Mouse (Mus musculus) NIH3T3 (cell line): Measurements from ENCODE around the gene Gm47289.
A peak's percentile ranks its signal among the peaks of the same experiment; 100 is the strongest.

ENCODE experiments used
- DNase-seq: peaks from one replicate; pipeline ENCODE4 v3.0.0-alpha.2; 2012; ENCODE audit warnings: low read depth

Gm47289 gene

DNA sequence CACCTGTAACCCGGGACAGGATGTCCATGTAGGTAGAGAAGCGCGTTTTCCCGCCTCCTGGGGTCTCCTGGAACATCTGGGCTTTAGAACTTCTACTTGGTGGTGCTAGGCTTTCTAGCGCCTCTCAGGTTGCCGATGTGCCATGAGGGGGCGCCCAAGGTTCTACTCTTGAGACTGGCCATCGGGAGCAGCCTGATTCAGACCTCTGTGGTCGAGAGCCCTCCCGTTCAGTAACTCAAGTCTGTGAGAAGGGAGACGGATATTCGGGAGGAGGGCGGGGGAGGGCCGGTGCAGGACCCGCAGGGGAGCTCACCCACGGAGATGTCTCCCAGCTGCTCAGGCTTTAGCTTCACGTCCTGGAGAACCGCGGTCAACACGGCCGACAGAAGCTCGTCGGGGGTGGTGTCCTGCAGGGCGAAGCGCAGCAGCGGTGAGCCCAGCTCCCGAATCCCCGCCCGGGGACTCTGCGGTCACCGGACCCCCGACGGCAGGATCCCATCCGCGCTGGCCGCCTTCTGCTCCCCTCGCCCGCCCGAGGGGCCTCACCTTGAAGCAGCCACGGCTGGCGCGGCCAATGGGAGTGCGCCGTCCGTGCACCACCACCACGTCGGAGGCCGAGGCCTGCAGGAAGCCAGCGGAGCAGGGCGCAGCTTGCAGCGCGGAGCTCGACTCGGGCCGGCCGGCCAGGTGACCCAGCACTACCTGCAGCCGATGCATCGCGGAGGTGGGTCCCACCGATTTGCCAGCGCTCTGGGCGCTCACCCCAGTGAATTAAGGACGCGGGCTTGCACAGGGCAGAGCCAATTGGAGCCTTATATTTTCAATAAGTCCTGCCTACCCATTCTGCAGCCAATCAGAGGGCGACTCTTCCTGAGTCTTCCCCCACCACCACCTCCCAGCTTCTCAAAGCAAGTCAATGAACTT is 2.4 kb upstream of the Gm47289 start, which contains the start of gene Acaa1b:
Acaa1b (minus strand) TSS at position 816 of the 924 bp plus-strand sequence.
- peak; percentile 84 for DNase-seq

DNA sequence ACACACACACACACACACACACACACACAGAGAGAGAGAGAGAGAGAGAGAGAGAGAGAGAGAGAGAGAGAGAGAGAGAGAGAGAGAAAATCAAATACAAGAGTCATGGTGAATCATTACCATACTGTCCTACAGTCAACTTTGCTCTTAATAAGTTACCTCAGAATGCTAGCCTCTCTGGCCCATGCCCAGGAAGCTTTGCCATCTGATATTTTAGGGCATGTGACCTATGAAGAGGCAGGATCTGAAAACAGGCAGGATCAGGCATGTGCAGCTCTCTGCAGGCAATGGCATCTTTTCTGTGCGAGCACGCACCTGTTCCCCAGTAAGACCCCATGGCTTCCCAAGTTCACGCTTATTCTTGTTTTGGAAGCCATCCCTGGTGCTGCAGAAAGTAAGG is 1.7 kb downstream of the Gm47289 start:
- DNase-seq: no peak

DNA sequence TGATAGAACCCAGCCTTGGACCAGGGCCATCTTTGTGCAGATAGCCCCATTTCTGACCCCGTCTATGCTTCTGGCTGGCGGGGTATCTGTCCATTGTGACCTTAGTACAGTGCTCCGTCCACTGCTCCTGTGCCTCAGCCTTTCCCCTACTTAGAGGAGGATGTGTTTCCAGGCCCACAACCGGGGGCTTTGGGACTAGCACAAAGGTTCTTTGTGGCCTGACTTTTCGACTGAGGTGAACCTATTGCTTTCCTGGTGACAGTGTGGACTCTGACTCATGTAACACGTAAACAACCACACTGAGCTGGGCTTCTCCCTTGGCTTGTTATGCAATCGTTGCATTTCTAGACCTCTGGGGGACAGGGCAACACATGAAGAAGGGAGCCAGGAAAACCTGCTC is 5.8 kb downstream of the Gm47289 start:
- DNase-seq: peak; percentile 3

DNA sequence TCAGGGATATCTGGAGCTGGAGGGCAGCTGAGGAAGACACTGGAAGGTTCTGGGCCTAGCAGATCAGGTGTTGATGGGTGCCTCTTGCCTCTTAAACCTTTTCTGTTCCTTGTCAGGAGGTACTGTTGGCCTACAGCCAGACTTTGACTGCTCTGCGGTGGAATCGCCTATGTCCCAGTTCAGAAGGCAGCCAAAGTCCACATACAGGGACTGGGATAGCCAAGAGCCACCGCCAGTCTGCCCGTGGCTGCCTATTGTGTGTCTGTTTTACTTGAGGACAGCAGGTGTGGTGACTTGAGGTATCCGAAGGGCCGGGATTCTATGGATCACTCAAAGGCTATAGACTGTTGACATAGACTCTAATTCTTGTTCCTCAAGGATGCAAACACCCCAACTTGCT is 6.6 kb downstream of the Gm47289 start:
- DNase-seq: no peak

DNA sequence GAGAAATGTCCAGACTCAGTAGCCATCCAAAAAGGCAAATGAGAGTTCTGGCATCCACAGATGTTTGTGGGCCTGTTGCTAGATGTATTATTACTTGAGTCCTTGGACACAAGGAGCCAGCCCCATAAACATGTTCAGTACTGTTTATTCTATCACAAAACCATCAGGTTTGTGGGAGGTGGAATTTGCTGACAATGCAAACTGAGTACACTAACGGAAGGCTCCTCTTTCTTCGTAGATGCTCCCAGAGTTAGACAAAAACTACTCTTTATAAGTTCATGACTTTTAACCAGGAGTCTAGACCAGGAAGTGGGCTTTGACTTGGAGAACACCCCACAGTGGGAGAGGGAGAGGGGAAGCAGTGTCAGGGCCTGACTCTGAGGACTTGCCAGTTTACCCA is 8.6 kb downstream of the Gm47289 start:
- DNase-seq: no peak

DNA sequence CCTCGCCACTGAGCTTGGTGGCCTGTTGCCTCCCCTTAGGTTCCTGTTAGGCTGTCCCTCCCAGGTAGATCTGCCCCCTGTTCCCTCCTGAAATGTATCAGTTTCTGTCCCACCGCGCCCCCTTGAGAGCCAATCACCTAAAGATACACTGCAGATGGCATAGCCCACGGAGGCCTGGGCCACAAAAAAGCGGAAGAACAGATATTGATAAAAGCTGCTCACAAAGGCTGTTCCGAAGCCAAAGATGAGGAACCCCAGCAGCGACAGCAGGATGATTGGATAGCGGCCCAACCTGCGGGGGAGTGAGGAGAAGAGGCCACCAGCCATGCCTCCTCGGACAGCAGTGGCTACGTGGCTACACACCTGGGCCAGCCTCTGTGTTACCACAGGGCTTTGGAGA is 20.3 kb downstream of the Gm47289 start:
- no peak for DNase-seq

DNA sequence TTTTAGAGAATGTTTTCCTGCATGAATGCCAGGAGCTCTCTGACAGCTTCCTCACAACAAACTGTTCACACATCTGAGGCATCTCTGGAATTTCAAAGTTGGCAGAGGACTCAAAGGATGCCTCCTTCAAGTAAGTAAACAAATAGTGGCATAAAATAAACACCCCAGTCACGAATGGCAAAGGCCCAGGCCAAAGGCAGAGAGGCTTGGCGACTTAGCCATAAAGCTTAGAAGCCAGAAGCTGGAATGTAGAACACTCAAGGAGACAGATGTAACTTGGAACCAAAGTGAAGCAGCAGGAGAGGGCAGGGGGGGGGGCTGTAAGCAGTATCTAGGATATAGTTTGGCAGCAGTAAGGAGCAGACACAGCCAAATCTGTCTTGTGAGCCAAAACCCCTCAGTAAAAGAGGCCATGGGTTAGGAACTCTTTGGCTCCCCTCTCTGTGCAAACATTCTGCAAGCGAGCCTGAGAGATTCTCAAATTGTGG is 22.3 kb downstream of the Gm47289 start:
- peak; percentile 80 for DNase-seq

DNA sequence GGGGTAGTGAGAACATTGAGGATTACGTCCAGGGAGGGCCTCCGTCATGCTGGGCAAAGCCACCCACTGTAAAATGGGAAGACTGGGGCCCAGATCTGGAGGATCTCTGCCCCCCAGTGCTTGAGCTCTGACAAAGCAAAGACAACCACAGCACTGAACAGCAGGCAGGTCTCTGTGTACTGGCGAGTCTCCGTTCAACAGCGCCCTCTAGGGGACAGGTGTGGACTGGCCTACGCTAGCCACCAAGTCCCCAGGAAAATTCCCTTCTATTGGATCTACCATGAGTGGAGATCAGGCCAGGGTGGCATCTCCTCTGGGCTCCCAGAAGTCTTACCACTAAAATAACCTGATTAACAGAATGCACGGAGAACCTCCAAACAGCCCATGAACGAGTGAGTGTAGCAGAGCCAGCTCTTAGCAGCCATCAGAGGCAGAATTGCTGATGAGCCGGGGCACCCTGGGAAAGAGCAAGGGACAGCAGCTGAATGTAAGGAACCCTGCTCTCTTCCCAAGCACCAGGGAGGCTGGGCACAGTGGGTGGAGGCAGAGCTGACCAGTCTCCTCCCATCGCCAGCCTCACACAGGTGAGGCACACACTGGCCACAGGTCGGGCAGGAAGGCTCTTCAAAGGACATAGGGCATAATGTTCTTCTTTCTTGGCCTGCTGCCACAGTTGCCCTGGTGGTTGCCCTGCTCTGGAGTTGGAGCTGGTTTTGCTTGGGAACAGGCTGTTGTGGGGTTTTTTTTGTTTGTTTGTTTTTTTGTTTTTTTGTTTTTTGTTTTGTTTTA is 33.4 kb downstream of the Gm47289 start:
- no peak for DNase-seq

DNA sequence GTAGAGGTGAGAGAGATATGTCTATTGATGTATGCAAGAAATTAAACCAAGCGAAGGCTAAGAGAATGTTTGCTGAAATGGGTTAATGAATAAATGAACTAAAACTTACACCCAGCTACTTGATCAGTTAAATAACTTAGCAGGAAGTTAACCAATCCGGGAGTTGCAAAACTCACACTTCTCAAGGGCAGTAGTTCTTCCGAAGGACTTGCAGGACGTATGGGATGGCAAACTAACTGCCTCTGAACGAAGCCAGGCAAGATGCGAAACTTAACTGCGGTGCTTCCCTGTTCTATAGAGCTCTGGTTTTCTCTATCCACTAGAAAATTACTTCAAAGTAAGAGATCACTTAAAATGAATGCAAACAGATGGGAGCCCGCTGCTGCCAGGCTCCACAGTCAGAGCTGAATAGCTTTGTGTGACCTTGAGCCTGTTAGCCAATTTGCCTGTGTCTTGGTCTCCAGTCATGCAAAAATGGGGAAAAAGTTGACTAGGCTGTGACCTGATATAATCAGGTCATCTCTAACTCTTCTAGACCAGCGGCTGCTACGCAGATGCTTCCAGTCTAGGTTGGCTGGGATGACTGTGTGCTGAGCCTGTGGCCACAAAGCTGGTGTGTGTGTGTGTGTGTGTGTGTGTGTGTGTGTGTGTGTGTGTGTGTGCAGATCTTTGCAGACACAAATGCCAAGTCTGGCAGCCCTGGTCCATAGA is 40.3 kb downstream of the Gm47289 start:
- DNase-seq: peak; percentile 25

DNA sequence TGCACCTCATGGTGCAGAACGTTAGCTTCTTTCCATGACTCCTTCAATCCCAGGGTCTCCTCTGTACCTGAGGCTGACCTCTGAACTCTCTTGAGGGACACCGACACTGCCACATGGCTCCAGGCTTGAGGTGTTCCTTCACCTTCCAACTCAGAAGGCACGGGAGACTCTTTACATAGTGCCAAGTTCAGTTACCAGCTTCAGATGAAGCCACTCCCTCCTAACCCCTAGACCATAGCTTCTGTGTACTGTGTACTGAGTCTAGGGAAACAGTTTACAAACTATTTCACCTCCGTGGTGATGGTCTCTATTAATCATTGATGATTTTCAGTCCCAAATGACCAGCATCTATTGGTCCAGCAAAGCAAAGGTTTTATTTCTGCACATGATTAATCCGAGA is 42.7 kb downstream of the Gm47289 start:
- no peak for DNase-seq

DNA sequence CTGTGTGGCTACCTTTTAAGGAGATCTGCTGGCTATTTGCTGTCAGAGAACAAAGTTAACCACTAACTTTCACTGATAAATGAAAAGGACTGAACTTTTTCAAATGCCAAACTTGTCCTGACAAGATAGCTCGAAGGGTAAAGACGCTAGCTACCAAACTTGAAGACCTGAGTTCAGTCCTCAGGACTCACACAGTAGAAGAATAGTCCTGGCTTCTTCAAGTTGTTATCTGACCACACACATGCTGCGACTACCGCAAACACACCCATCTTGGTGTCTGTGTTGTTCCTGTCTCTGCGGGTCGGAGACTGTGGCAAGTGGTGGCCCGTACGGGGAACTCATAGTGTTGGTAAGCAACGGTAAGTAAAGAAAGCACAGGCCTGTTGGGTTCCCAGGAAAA is 44.7 kb downstream of the Gm47289 start:
- DNase-seq: no peak

DNA sequence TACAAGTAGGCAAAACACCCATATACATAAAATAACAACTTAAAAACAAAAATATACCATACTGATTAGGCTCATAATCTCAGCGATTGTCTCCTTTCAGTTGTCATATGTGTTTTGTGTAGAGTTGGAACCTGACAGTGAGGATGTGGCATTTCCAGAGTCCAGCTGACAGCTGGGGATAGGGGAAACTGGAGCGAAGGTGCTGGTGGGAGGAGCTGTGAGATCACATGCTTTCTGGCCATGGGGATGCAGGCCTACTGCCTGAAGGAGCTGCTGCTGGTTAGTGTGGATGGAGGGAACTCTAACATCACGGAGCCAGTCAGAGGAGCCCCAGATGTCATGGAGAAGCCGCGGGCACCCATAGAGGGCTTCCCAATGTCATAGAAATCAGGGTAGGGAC is 46.8 kb downstream of the Gm47289 start:
- DNase-seq: no peak

DNA sequence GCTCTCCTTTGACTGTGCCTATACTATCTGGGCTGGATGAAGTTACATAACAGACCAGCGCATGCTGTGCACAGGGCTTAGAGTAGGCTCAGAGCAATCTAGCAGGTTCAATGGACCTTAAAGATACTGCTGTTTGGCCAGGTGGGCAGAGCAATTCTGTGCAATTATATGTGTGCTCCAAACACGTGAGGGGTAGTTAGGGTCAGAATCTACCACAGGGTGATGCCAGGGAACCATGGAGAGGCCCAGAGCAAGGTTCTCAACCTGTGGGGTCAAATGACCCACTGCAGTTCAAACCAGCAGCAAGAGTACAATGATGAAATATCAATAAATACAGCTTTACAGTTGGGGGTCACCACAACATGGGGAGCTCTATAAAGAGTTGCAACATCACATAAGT is 47.7 kb downstream of the Gm47289 start:
- no peak for DNase-seq

DNA sequence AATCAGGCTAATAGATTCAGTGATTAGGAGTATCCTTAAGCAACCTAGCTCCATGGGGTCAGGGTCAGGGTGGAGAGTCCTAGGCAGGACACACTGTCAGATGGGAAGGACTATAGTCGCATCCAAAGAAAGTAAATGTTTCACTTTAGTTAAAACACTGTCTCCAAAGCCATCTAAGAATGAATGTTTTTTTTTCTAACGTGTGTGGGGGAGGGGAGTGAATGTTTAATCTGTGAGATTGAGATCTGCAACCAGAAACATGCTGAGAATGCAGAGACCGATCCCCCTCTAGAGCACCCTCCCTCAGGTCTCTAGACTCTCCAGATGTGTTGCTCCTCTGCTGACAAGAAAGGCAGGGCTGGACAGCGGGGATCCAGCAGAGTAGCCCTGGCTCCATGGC is 48.2 kb downstream of the Gm47289 start:
- no peak for DNase-seq

DNA sequence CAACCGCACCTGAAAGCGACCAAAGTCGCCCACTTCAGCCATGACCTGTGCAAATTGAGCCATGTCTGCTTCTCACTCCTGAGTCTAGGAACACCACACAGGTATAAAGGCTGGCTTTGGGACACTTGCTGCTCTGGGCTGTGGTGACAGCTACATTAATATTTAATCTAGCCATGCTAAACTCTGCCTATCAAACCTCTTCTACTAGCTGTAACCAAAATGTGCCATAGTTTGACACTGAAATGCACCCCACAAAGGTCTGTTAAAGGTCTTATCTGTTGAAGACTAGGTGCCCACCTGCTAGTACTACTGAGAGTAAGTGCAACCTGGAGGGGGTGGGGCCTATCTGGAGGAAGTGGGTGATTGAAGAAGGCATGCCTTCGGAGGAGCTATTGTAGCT is 50.0 kb downstream of the Gm47289 start, which contains the start of gene Slc22a13:
Slc22a13 (minus strand) TSS at position 101 of the 400 bp plus-strand sequence.
- DNase-seq: no peak
